Mouse (Mus musculus) CH12.LX (cell line): ENCODE data around the gene Hoxd12. TPM values are rescaled to one million over a fixed set of nuclear protein-coding genes. Genes with fewer than 3 reads are reported as not detected.

ENCODE experiments used
- DNase-seq: peaks from one replicate; pipeline ENCODE4 v3.0.0-alpha.2; 2013; ENCODE audit errors: extremely low read depth
- H3K27ac ChIP-seq: 2 replicates; pipeline ENCODE4 v1.5.1; 2012; ENCODE audit warnings: low read depth, mild to moderate bottlenecking, control low read depth, moderate library complexity; ENCODE audit not compliant: insufficient read depth
- H3K27me3 ChIP-seq: replicated peaks from 2 replicates; pipeline ENCODE3; 2012; ENCODE audit warnings: inconsistent platforms
- H3K36me3 ChIP-seq, 2 experiments: replicated peaks in 1 of 2; 2 replicates each; pipeline versions ENCODE3 to v1.6.1; 2012; ENCODE audit warnings: inconsistent platforms in 1 of 2, low read length in 1 of 2, mild to moderate bottlenecking in 1 of 2, mixed read lengths in 1 of 2, moderate library complexity in 1 of 2; ENCODE audit not compliant: control insufficient read depth in 1 of 2, insufficient read depth in 1 of 2
- H3K4me1 ChIP-seq, 2 experiments: 2 replicates each; pipeline ENCODE4 v1.6.1; 2012; ENCODE audit warnings: inconsistent platforms in 1 of 2, moderate library complexity in 1 of 2; ENCODE audit not compliant: insufficient read depth in 2 of 2, control insufficient read depth in 1 of 2
- H3K4me2 ChIP-seq: 2 replicates; pipeline ENCODE4 v1.6.1; 2012; ENCODE audit warnings: low read depth, mild to moderate bottlenecking, control low read depth; ENCODE audit not compliant: poor library complexity, insufficient read depth, severe bottlenecking
- H3K4me3 ChIP-seq, 3 experiments: fragments of 150-350 bp in 1 of 3; sonication (generic) in 1 of 3; replicated peaks in 1 of 3; 2 replicates each; pipeline versions ENCODE3 to v1.5.1; 2011 to 2012; ENCODE audit warnings: low read depth in 2 of 3, low read length in 2 of 3, mild to moderate bottlenecking in 2 of 3, moderate library complexity in 2 of 3, control low read depth in 1 of 3, improper control_type of control experiment in 1 of 3, inconsistent platforms in 1 of 3, mixed read lengths in 1 of 3; ENCODE audit not compliant: poor library complexity in 1 of 3
- H3K79me2 ChIP-seq: replicated peaks from 2 replicates; pipeline ENCODE4 v1.6.1; 2012; ENCODE audit warnings: mild to moderate bottlenecking, moderate library complexity; ENCODE audit not compliant: control insufficient read depth, poor library complexity, insufficient read depth, severe bottlenecking; ENCODE audit errors: extremely low read depth
- H3K9ac ChIP-seq: 2 replicates; pipeline ENCODE4 v1.6.1; 2012; ENCODE audit warnings: low read depth, mild to moderate bottlenecking, control low read depth, moderate library complexity; ENCODE audit not compliant: insufficient read depth
- H3K9me3 ChIP-seq: replicated peaks from 2 replicates; pipeline ENCODE3; 2012; ENCODE audit warnings: low read length, inconsistent platforms, mixed read lengths
- CHD1 ChIP-seq: IDR thresholded peaks from 2 replicates; pipeline ENCODE4 v1.6.1; 2012; ENCODE audit warnings: low read depth, low read length, improper control_type of control experiment, inconsistent platforms
- CHD2 ChIP-seq: IDR thresholded peaks from 2 replicates; pipeline ENCODE4 v1.6.1; 2011; ENCODE audit warnings: low read length, improper control_type of control experiment
- ELF1 ChIP-seq: IDR thresholded peaks from 2 replicates; pipeline ENCODE4 v1.6.1; 2014; ENCODE audit warnings: low read depth, mild to moderate bottlenecking, inconsistent platforms, low read length, improper control_type of control experiment
- GABPA ChIP-seq: IDR thresholded peaks from 2 replicates; pipeline ENCODE4 v1.6.1; 2012; ENCODE audit warnings: low read depth, low read length, improper control_type of control experiment, inconsistent platforms; ENCODE audit not compliant: insufficient replicate concordance
- HCFC1 ChIP-seq: IDR thresholded peaks from 2 replicates; pipeline ENCODE4 v1.6.1; 2012; ENCODE audit warnings: low read depth, mild to moderate bottlenecking, inconsistent platforms, low read length, improper control_type of control experiment
- IRF4 ChIP-seq: IDR thresholded peaks from 2 replicates; pipeline ENCODE4 v1.6.1; 2014; ENCODE audit warnings: low read depth, mild to moderate bottlenecking, inconsistent platforms, low read length, improper control_type of control experiment
- MXI1 ChIP-seq: IDR thresholded peaks from 2 replicates; pipeline ENCODE4 v1.6.1; 2011; ENCODE audit warnings: mild to moderate bottlenecking, low read depth, low read length, improper control_type of control experiment
- MYC ChIP-seq: IDR thresholded peaks from 2 replicates; pipeline ENCODE4 v1.6.1; 2011; ENCODE audit warnings: low read depth, mild to moderate bottlenecking, improper control_type of control experiment, low read length
- NELFE ChIP-seq: IDR thresholded peaks from 2 replicates; pipeline ENCODE4 v1.6.1; 2011; ENCODE audit warnings: low read depth, low read length, improper control_type of control experiment
- NRF1 ChIP-seq: IDR thresholded peaks from 2 replicates; pipeline ENCODE4 v1.6.1; 2014; ENCODE audit warnings: low read depth, mild to moderate bottlenecking, inconsistent platforms, low read length, improper control_type of control experiment, moderate library complexity
- POLR2A ChIP-seq: IDR thresholded peaks from 2 replicates; pipeline ENCODE4 v1.6.1; 2011; ENCODE audit warnings: low read depth, mild to moderate bottlenecking, improper control_type of control experiment, low read length
- POLR2AphosphoS2 ChIP-seq: IDR thresholded peaks from 2 replicates; pipeline ENCODE4 v1.6.1; 2011; ENCODE audit warnings: low read depth, low read length, improper control_type of control experiment
- RAD21 ChIP-seq: IDR thresholded peaks from 2 replicates; pipeline ENCODE4 v1.6.1; 2011; ENCODE audit warnings: low read depth, mild to moderate bottlenecking, low read length, improper control_type of control experiment, moderate library complexity
- SMC3 ChIP-seq: IDR thresholded peaks from 2 replicates; pipeline ENCODE4 v1.6.1; 2011; ENCODE audit warnings: low read depth, low read length, improper control_type of control experiment
- USF2 ChIP-seq: conservative IDR thresholded peaks from 2 replicates; pipeline ENCODE4 v1.6.1; 2011; ENCODE audit warnings: low read depth, low read length, improper control_type of control experiment
- ZMIZ1 ChIP-seq: IDR thresholded peaks from 2 replicates; pipeline ENCODE4 v1.6.1; 2012; ENCODE audit warnings: low read depth, mild to moderate bottlenecking, inconsistent platforms, low read length, improper control_type of control experiment
- ZNF384 ChIP-seq: IDR thresholded peaks from 2 replicates; pipeline ENCODE4 v1.6.1; 2012; ENCODE audit warnings: low read depth, low read length, improper control_type of control experiment, inconsistent platforms
- dilution Hi-C: fragments of 300-500 bp; cut with MboI; formaldehyde crosslinking; loops from 2 replicates; pipeline ENCODE4 v1.14.3; 2020; ENCODE audit warnings: low sequenced_read_pairs; ENCODE audit not compliant: extremely low pct_unique_long_range_greater_than_20kb, extremely low pct_ligation_motif_present
- in situ Hi-C: fragments of 300-500 bp; cut with MboI; formaldehyde crosslinking; loops from 3 replicates; pipeline ENCODE4 v1.14.3; 2019; ENCODE audit warnings: low sequenced_read_pairs, low pct_ligation_motif_present, low pct_unique_long_range_greater_than_20kb, mixed read lengths
- polyA plus RNA-seq: library from polyadenylated mRNA; unstranded; fragments of >175 nt; gene quantifications from 2 replicates; pipeline ENCODE4 v1.2.1, GENCODE M21; 2012; ENCODE audit warnings: low read depth; ENCODE audit not compliant: insufficient read length
- total RNA-seq, 2 experiments: library from RNA; depleted of rRNA; stranded (reverse); fragments of 300-350 nt in 1 of 2; fragments of >200 nt in 1 of 2; gene quantifications; 2 replicates each; pipeline ENCODE4 v1.2.3; 2012 to 2014

The Hoxd12 gene
- total and polyA plus RNA-seq, 3 experiments, result not detected

DNA sequence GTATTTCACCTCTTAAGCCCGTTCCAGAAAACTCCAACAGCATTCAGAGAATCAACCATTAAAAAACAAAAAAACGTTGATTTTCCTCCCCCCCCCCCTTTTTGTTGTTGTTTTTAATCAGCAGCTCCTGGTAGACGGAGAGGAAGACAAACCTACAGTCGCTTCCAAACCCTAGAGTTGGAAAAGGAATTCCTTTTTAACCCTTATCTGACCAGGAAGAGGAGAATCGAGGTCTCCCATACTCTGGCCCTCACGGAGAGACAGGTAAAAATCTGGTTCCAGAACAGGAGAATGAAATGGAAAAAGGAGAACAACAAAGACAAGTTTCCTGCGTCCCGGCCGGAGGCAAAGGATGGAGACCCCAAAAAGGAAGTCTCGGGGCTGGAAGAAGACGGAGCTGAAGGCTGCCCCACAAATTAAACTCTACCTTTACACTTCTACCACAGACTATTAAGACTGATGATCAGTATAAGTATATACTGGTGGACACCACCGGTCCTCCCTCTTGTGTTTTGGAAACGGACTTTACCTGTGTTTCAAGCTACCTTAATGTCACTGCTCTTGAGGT, 31.7 kb downstream of the Hoxd12 start:
- in situ Hi-C loops (loop anchor here (25.0 kb wide), 1 partner anchor 881 kb away; no protein-coding TSS in a partner anchor), dilution Hi-C loops (no loop called here)
- Histone ChIP-seq H3K27ac (no peak overlapping the region), H3K79me2 (no peaks in the 10 kb centered on the region), H3K27me3 (peaks cover 6% of the 10 kb centered on the region), H3K4me2 (no peak overlapping the region), H3K9me3 (no peaks in the 10 kb centered on the region), H3K9ac (no peak overlapping the region), H3K36me3 (no peaks in the 10 kb centered on the region), H3K4me3 (no peak overlapping the region), H3K4me1 (peaks cover 0 to 4% of the 10 kb centered on the region in 2 experiments; a peak in 2 of 4 replicates)
- TF ChIP-seq GABPA, result no peak
- TF ChIP-seq CHD2, result no peak
- TF ChIP-seq NELFE, result no peak
- no peak for TF ChIP-seq SMC3
- TF ChIP-seq HCFC1, result no peak
- TF ChIP-seq POLR2A, result no peak
- no peak for TF ChIP-seq ZMIZ1
- TF ChIP-seq POLR2AphosphoS2, result no peak
- TF ChIP-seq RAD21, result no peak
- TF ChIP-seq ELF1, result no peak
- TF ChIP-seq IRF4, result no peak
- no peak for DNase-seq

DNA sequence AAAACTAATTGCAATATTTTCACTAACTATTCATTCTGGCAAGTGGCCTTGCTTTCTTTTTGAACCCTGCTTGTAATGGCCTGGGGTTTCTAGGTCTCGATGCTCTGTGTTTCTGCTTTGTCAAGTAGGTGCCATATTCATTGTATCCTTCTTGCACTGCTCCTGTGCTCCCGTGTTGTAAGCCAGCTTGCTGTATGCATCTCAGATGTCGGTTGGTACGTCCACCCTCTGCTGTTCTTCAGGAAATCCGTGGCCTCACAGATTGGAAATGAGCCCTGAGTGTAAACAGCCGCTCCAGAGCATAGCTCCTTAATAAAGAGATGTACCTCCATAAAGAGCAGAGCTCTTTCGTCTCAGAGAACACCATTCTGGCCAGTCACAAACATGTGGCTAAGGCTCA, 32.8 kb downstream of the Hoxd12 start:
- dilution Hi-C loops, result no loop called here
- no peak overlapping the region for H3K27ac ChIP-seq
- H3K4me1 ChIP-seq, result peaks cover 0 to 4% of the 10 kb centered on the region in 2 experiments; a peak in 2 of 4 replicates
- in situ Hi-C loops, result loop anchor here (25.0 kb wide), 1 partner anchor 880 kb away; no protein-coding TSS in a partner anchor
- no peak overlapping the region for H3K4me2 ChIP-seq
- H3K4me3 ChIP-seq, result no peak overlapping the region
- H3K27me3 ChIP-seq, result peaks cover 6% of the 10 kb centered on the region
- H3K36me3 ChIP-seq, result no peaks in the 10 kb centered on the region
- no peak for DNase-seq
- no peaks in the 10 kb centered on the region for H3K79me2 ChIP-seq
- peaks cover 4% of the 10 kb centered on the region for H3K9me3 ChIP-seq
- H3K9ac ChIP-seq, result no peak overlapping the region
- TF ChIP-seq MYC (no peak), IRF4 (no peak), CHD1 (no peak), HCFC1 (no peak), MXI1 (no peak), USF2 (no peak), ZNF384 (no peak), NRF1 (no peak), RAD21 (no peak)
